Mouse (Mus musculus) MN1 (cell line): ENCODE results near the gene Slc45a1.

ENCODE experiments used
- DNase-seq: peaks from one replicate; pipeline ENCODE4 v3.0.0-alpha.2; 2016; ENCODE audit warnings: low spot score

The Slc45a1 gene

DNA sequence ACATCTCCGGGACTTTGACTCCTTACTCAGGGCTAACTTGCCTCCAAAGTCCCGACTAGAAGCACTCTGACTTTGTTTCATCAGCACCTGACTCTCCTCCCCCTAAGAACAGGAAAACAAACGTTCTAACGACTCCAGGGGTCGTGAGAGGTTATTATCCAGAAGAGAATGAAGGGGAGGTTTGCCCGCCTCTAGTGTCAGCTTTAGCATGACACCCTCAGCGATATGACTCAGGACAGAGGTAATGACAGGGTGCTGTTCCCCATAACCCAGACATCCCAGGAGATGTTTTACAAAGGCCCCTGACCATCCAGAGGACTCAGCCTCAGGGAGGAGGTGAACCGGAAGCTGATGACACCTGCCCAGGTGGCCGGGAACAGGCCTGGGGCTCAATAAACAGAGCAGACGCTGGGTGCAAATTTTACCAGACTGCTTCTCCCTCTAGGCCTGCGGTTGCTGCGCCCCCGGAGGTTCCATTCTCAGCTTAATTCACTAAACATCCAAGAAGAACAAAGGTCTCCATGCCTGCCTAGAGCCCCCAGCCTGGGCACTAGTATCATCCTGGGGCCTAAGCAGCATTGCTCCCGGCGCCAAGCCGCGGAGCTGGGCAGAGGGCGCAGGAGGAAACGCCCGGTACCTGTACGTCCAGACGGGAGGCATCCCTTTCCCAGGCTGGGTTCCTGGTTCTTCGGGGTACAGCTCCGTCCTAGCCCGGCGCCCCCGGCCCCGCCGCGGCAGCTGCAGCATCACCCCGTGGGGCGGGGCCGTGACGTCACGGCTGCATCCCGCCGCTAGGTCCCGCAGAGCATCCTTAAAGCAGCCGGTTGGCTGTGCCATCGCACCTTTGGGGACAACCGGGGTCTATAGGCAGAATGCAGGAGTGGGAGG is at the start of gene Slc45a1:
Gene Slc45a1, minus strand, starts transcription at position 785 of the 888 bp plus-strand sequence.
- peak; percentile 46 for DNase-seq

DNA sequence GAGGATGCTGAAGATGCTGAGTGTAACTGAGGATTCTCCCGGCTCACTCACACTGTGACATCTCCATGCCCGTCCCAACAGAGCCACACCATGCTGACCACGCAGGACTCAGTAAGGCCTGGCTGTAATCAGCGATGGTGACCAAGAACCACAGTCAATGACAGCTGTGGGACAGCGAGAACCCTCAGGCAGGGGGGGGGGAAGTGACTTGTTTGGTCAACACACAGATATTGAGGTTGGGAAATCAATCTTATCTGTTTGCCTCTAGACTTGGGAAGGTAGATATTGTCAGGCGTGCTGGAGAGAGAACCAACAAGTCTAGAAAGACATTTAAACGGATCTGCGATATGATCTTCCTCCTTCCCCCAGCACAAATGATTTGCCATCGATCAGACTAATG is 48.9 kb upstream of the Slc45a1 start:
- no peak for DNase-seq

- DNase-seq, result no peak
Measured at GRCm38 (mm10) chr4:150694434-150695108, 42.6 kb upstream of the Slc45a1 start.

GRCm38 (mm10) chr4:150692861-150693403 is 41.0 kb upstream of the Slc45a1 start:
- no peak for DNase-seq

GRCm38 (mm10) chr4:150690759-150691158 is 38.8 kb upstream of the Slc45a1 start:
- DNase-seq, result peak; percentile 53

DNA sequence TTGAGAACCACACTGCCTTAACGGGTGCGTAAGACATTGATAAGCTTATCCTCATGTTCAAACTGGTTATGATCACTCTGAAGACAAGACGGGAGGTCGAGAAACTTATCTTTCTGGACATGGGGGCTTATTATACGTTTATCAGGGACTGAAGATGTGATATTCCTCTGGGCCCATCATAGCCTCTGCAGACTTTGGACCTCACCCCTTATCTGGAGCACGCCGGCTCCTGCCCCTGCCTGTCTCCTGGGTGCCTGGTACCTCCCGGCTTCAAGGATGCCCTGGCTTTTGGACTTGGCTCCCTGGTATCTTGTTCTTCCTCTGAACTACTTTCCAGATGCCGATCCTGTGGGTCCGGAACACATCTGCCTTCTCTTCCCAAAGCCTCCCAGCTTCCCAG is 37.6 kb upstream of the Slc45a1 start:
- no peak for DNase-seq

- no peak for DNase-seq
Measured at GRCm38 (mm10) chr4:150687126-150687753, 35.3 kb upstream of the Slc45a1 start.

- no peak for DNase-seq
Measured at GRCm38 (mm10) chr4:150686538-150686937, 34.6 kb upstream of the Slc45a1 start.

- no peak for DNase-seq
Measured at GRCm38 (mm10) chr4:150685778-150686493, 34.0 kb upstream of the Slc45a1 start.

GRCm38 (mm10) chr4:150685043-150685777 is 33.2 kb upstream of the Slc45a1 start:
- no peak for DNase-seq

DNA sequence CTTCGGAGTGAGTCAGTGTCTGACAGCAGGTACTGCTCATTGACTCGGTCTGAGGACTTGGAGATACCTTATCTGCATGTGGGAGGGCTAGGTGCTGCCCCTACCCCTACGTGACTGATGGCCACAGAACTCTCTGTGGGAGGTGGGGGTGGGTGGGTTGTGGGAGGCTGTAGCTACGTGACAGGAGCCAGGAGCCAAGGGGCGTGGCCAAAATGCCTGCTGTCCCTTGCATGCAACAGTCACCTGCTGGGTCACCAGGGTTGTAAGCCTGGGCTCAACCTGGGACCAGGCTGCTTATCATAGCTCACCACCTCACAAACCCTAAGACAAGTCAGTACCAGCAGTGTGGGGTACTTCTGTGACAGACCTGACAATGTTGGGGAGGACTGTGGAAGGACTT is 28.4 kb upstream of the Slc45a1 start:
- DNase-seq, result no peak

DNA sequence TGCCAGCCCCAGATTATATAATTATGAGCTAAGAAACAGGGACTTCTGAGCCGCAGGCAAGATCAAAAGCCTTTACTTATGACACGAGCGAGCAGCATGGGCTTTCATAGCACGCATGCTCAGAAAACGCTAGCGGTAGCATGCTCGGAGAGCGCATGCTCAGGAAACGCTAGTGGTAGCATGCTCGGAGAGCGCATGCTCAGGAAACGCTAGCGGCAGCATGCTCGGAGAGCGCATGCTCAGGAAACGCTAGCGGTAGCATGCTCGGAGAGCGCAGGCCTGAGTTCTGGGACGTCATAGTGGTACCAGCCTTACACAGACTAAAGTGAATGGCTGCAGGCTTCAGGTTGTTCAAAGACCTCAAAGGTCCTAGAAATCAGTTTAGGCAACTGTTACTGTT is 26.8 kb upstream of the Slc45a1 start:
- no peak for DNase-seq

DNA sequence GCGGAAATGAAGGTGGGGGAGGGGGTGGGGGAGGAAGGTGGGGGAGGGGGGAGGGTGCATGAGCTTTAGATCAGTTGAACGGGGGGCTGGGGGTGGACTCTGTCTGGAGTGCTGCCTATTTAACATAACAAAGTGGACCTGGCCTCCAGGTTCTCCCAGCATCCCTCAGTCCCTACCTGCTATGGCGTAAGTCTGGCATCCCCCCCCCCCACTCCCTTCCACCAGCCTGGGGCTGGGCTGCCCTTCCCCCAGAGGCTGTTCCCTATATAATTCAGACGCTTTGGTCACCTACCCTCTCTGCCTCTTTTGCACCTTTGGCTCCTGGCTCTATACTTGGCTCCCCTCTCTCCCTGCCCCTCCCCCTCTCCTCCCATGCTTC is 25.9 kb upstream of the Slc45a1 start:
- DNase-seq, result no peak

DNA sequence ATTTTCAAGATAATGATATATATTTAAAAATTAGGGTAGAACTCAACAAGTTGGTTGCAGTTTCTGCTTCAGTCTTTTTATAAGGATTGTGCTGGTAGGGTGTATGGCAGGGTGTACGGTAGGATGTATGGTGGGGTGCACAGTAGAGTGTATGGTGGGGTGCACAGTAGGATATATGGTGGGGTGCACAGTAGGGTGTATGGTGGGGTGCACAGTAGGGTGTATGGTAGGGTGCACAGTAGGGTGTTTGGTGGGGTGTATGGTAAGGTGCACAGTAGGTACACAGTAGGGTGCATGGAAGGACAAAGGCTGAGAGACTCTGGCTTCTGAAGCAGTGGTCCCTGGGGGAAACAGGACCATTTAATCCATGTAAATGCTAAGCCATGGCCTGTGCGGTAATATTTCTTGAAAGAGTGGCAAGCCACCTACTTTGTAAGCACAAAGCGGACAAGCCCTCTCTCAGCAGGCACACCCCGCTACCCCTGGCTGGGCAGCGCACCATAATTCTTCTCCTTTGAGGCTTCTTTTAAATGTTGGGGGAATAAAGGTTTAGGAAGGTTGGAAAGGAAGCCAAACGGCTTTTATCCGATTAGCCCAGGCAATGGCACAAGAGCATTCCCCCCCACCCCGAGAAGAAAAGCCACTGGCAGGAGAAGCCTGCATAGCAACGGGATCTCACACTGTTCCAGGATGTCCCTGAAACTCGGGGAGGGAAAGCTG is 25.3 kb upstream of the Slc45a1 start:
- no peak for DNase-seq

GRCm38 (mm10) chr4:150676029-150676428 is 24.1 kb upstream of the Slc45a1 start:
- no peak for DNase-seq

- no peak for DNase-seq
Measured at GRCm38 (mm10) chr4:150675274-150675673, 23.3 kb upstream of the Slc45a1 start.

DNA sequence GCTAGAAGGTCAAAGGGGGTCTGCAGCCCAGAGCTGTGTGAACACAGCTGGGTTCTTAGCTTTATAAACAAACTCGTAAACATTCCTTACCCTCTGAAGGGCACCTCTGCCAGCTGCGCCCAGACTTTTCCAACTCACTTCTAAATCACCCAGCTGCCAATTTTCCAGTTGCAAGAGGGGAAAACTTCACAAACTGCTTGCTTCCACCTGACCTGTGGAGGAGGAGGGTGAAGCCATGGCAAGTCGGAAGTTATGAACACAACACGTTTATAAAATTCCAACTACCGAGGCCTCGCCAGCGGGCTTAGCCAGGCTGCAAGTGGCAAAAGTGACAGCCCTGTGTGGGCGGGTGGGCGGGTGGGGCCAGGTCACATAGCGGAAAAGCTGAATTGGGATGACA is 13.8 kb upstream of the Slc45a1 start:
- DNase-seq, result no peak

DNA sequence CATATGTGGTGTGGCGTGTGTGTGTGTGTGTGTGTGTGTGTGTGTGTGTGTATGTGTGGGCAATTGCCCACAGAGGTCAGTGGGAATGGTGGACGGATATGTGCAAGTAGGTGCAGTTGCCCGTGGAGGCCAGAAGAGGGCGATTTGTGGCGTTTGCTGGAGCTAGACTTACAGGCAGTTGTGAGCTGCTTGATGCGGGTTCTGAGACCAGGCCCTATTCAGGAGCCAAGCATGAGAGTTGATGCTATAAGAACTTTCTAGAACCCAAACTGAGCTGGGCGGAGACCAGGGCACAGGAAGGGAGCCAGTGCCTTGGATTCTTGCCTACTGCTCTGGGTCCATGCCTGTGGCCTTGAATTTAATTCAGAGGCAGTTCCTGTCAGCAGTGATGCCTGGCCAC is 12.8 kb upstream of the Slc45a1 start:
- DNase-seq, result no peak

GRCm38 (mm10) chr4:150663192-150663591 is 11.2 kb upstream of the Slc45a1 start:
- DNase-seq, result no peak

DNA sequence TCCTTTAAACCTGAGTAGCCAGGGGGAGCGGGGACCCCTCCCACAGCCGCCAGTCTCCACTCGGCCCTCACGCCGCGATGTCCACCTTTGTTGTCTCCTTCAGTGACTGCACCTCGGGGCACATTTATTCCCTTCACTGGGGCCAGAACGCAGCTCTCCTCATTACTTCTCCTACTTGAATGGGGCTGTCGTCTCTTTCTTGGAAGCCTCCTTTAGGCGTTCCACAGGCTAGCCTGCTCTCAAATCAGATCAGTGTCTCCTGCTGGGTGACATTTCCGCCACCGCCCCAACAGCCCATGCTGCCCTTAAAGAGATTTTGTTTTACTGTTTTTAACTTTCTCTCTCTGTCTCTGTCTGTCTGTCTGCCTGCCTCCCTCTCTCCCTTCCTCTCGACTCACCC is 9.9 kb upstream of the Slc45a1 start:
- no peak for DNase-seq
